Mouse (Mus musculus): ENCODE data around the gene Grb2. TPM values are rescaled to one million over a fixed set of nuclear protein-coding genes. Genes with fewer than 3 reads are reported as not detected.

The Grb2 gene
- polyA plus RNA-seq, 1 experiment from 2014 or later = 173 TPM

- Histone ChIP-seq H3K4me3 (peak overlapping the region; percentile 96), H3K27ac (peak overlapping the region; percentile 95), H3K9me3 (no peaks in the 10 kb centered on the region), H3K36me3 (replicated peaks) (no peaks in the 10 kb centered on the region), H3K27me3 (replicated peaks) (no peaks in the 10 kb centered on the region), H3K4me2 (peak overlapping the region; percentile 84), H3K4me1 (peaks cover 31% of the 10 kb centered on the region), H3K9ac (peak overlapping the region; percentile 67; the same call in 1 of the 2 replicates)
- 52% methylated on average over 6 of the region's 6 CpGs for WGBS
- no peak for ATAC-seq (replicated peaks)
Measured at GRCm38 (mm10) chr11:115709829-115710559, 1.6 kb upstream of the Grb2 start.

DNA sequence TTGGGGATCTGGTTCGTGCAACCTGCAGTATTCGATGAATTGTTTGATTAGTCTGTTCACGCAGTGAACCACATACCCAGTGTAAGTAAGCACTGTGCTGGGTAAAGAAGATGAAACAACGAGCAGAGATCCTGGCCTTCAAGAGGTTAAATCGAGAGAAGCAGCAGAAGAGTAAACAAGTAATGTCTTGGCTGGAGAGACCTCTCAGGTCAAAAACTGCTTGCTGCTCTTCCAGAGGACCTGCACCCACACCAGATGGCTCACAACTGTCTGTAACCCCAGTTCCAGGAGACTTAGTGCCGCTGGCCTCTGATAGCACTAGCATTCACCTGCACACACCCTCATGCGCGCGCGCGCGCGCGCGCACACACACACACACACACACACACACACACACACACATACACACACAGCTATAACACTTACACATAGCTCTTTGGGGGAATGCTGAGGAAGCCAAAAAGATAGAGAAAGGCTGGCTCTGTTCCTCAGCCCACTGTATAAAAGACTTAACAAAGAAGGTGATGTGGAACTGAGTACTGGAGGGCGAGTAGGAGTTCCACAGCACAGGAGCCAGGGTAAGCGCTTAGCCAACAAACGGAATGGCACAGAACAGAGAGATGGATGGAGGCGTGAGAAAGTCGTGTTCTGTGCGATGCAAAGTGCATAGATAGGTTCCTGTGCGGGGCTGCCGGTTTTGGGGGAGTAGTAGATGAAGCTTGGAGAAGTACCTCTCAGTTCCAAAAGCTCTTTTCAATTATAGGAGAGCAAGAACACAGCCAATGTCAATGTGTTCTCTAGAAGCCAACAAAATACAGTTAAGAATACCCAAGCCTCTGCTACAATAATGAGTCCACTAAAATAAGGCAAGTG is 795 bp upstream of the Grb2 start:
- Histone ChIP-seq H3K9ac (peak overlapping the region; percentile 67), H3K36me3 (replicated peaks) (no peaks in the 10 kb centered on the region), H3K27me3 (replicated peaks) (no peaks in the 10 kb centered on the region), H3K4me3 (peak overlapping the region; percentile 96), H3K4me2 (peak overlapping the region; percentile 84), H3K4me1 (peaks cover 31% of the 10 kb centered on the region), H3K9me3 (no peaks in the 10 kb centered on the region), H3K27ac (peak overlapping the region; percentile 95)
- ATAC-seq (replicated peaks) = peak; percentile 83
- WGBS = 1% methylated on average over 23 of the region's 23 CpGs

DNA sequence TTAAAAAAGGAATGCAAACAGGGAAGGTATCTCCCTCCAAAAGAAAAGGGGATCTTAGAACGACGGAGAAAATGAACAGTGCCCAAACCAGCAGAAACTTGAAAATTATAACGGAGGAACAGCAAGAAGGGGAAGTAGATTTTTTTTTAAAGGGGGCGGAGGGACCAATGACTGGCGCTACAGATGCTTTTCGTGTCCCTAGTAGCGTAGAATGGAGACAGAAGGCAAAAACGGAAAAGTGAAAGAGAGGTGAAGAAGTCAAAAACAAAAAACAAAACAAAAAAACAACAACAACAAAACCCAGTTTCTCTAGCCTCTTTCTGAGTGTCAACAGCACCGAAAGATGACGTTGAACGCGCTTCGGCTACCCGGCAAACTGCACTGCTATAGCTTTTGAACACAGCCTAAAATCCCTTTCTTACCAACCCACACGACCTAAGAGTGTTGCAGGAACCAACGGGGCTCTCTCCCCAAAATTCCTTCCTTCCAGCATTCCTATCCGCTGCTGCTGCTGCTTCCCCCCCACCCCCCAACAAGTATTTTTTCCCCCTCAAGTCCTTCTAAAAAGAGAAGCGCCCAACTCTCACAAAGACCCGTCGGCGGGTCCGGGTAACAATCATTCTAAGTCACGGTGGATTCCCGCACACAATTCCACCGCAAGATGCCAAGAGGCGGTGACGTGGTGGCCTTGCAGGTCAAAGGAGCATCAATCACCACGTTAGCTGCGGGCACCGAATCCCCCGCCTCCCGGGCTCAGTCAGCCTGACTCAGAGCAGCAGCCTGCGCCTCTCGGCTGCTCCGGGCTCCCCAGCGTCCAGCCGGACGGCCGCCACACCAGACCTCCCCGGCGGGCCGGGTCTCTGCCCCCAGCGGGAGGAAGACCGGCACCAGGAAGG is 836 bp downstream of the Grb2 start:
- H3K36me3 ChIP-seq (replicated peaks) = no peaks in the 10 kb centered on the region
- H3K9me3 ChIP-seq = no peaks in the 10 kb centered on the region
- peak overlapping the region; percentile 95 for H3K27ac ChIP-seq
- peak overlapping the region; percentile 84 for H3K4me2 ChIP-seq
- H3K9ac ChIP-seq = peak overlapping the region; percentile 92
- H3K4me1 ChIP-seq = peaks cover 31% of the 10 kb centered on the region
- peak overlapping the region; percentile 96 for H3K4me3 ChIP-seq
- ATAC-seq (replicated peaks) = peak; percentile 58
- no peaks in the 10 kb centered on the region for H3K27me3 ChIP-seq (replicated peaks)
- WGBS = under 1% methylated on average over 39 of the region's 44 CpGs

GRCm38 (mm10) chr11:115706584-115706983 is 1.8 kb downstream of the Grb2 start:
- H3K27me3 ChIP-seq (replicated peaks) = no peaks in the 10 kb centered on the region
- WGBS = 90% methylated on average over 10 of the region's 10 CpGs
- no peak overlapping the region for H3K27ac ChIP-seq
- ATAC-seq (replicated peaks) = no peak
- peaks cover 31% of the 10 kb centered on the region for H3K4me1 ChIP-seq
- H3K9me3 ChIP-seq = no peaks in the 10 kb centered on the region
- H3K36me3 ChIP-seq (replicated peaks) = no peaks in the 10 kb centered on the region
- H3K4me3 ChIP-seq = peak overlapping the region; percentile 96; the same call in 1 of the 2 replicates
- peak overlapping the region; percentile 92 for H3K9ac ChIP-seq
- peak overlapping the region; percentile 84 for H3K4me2 ChIP-seq

- Histone ChIP-seq H3K9me3 (no peaks in the 10 kb centered on the region), H3K4me1 (peaks cover 31% of the 10 kb centered on the region), H3K36me3 (replicated peaks) (no peaks in the 10 kb centered on the region), H3K27me3 (replicated peaks) (no peaks in the 10 kb centered on the region), H3K4me2 (no peak overlapping the region), H3K9ac (no peak overlapping the region), H3K4me3 (no peak overlapping the region), H3K27ac (no peak overlapping the region)
- ATAC-seq (replicated peaks) = no peak
- WGBS = 90% methylated on average over 2 of the region's 2 CpGs
Measured at GRCm38 (mm10) chr11:115705561-115705960, 2.8 kb downstream of the Grb2 start.

DNA sequence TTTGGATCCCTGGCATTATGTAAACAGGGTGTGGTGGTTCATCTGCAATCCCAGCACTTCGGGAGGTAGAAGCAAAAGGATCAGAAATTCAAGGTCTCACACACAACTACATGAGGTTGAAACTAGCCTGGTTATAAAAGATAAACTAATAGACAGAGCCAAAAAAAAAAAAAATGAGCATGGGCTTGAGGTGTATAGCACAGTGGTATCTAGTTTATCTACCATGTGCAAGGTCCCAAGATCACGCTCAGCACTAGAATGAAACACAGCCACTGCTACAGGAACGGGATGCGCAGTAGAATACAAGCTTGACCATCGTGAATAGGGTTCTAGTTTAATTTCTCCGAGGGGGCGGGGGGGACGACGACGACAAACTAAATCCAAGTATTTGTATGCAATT is 3.7 kb downstream of the Grb2 start:
- Histone ChIP-seq H3K4me3 (no peak overlapping the region), H3K9me3 (no peaks in the 10 kb centered on the region), H3K27ac (no peak overlapping the region), H3K9ac (no peak overlapping the region), H3K27me3 (replicated peaks) (no peaks in the 10 kb centered on the region), H3K4me1 (peaks cover 31% of the 10 kb centered on the region), H3K4me2 (no peak overlapping the region), H3K36me3 (replicated peaks) (no peaks in the 10 kb centered on the region)
- no peak for ATAC-seq (replicated peaks)
- 93% methylated on average over 10 of the region's 10 CpGs for WGBS

DNA sequence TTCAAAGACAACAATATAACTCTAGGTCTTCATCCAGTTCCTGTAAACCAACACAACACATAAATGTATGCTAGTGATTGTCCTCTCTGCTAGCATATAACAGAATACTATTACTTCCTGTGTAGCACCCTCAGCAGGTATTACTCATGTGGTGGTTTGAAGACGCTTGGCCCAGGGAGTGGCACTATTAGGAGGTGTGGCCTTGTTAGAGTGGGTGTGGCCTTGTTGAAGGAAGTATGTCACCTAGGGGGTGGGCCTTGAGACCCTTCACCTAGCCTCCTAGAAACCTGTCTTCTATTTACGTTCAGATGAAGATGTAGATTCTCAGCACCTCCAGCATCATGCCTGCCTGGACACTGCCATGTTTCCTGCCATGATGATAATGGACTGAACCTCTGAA is 4.9 kb downstream of the Grb2 start:
- 88% methylated on average over 2 of the region's 2 CpGs for WGBS
- H3K36me3 ChIP-seq (replicated peaks) = no peaks in the 10 kb centered on the region
- H3K9ac ChIP-seq = no peak overlapping the region
- H3K4me1 ChIP-seq = peaks cover 30% of the 10 kb centered on the region
- no peak overlapping the region for H3K4me3 ChIP-seq
- no peaks in the 10 kb centered on the region for H3K9me3 ChIP-seq
- no peak for ATAC-seq (replicated peaks)
- H3K4me2 ChIP-seq = no peak overlapping the region
- H3K27me3 ChIP-seq (replicated peaks) = no peaks in the 10 kb centered on the region
- no peak overlapping the region for H3K27ac ChIP-seq

- H3K9me3 ChIP-seq = no peaks in the 10 kb centered on the region
- peak overlapping the region; percentile 84 for H3K27ac ChIP-seq
- H3K4me3 ChIP-seq = peak overlapping the region; percentile 54
- peak; percentile 96 for ATAC-seq (replicated peaks)
- WGBS = 1% methylated on average over 17 of the region's 17 CpGs
- no peaks in the 10 kb centered on the region for H3K36me3 ChIP-seq (replicated peaks)
- peak overlapping the region; percentile 53 for H3K9ac ChIP-seq
- H3K4me2 ChIP-seq = peak overlapping the region; percentile 78
- no peaks in the 10 kb centered on the region for H3K27me3 ChIP-seq (replicated peaks)
- peaks cover 40% of the 10 kb centered on the region for H3K4me1 ChIP-seq
Measured at GRCm38 (mm10) chr11:115698986-115699728, 9.2 kb downstream of the Grb2 start.

- H3K4me3 ChIP-seq = peak overlapping the region; percentile 54; the same call in 1 of the 2 replicates
- no peak overlapping the region for H3K27ac ChIP-seq
- peaks cover 40% of the 10 kb centered on the region for H3K4me1 ChIP-seq
- no peaks in the 10 kb centered on the region for H3K9me3 ChIP-seq
- no peak for ATAC-seq (replicated peaks)
- WGBS = 95% methylated on average over 3 of the region's 3 CpGs
- no peaks in the 10 kb centered on the region for H3K36me3 ChIP-seq (replicated peaks)
- no peaks in the 10 kb centered on the region for H3K27me3 ChIP-seq (replicated peaks)
- peak overlapping the region; percentile 78 for H3K4me2 ChIP-seq
- no peak overlapping the region for H3K9ac ChIP-seq
Measured at GRCm38 (mm10) chr11:115697722-115698121, 10.7 kb downstream of the Grb2 start.

DNA sequence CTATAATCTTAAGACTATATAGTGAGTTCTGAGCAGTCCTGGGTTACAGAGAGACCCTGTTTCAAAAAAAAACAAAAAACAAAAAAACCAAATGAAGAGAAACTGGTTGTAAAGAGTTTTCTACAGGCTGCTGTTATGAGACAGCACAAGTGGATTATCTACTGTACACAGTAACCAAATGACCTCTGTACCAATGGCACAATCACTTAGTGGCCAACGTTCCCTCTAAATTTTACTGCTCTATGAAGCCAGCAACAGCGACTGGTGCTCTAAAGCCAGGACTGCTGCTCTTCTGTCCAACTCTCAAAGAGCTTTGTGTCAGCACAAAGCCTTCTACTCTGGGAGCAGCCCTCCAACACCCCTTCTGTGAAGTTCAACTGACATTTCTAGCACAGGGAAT is 11.3 kb downstream of the Grb2 start:
- H3K9ac ChIP-seq = no peak overlapping the region
- 83% methylated on average over 2 of the region's 2 CpGs for WGBS
- H3K4me2 ChIP-seq = 0 out of 2 replicates have a peak overlapping the region, but pooled peaks have one; percentile 78

DNA sequence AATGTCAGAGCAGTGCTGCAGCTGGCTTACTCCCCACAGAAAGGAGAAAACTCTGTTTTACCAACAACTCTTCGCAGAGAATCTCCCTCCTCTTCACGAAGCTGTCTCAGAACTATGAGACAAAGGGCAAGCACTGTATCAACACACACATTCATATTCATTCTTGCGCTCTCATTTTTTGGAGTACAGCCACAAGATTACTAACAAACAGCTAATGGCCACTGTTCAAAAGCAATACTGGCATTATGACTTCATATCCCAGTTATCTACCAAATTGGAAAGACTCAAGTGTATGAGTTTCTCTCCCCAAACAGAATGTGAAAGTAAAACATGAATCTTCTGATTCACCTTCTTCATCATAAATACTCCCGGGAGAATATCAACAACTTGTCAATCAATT is 11.9 kb downstream of the Grb2 start:
- ATAC-seq (replicated peaks) = no peak
- H3K9me3 ChIP-seq = no peaks in the 10 kb centered on the region
- no peak overlapping the region for H3K9ac ChIP-seq
- no peaks in the 10 kb centered on the region for H3K27me3 ChIP-seq (replicated peaks)
- H3K27ac ChIP-seq = no peak overlapping the region
- H3K4me1 ChIP-seq = peaks cover 40% of the 10 kb centered on the region
- WGBS = 94% methylated on average over 4 of the region's 4 CpGs
- no peak overlapping the region for H3K4me3 ChIP-seq
- H3K36me3 ChIP-seq (replicated peaks) = no peaks in the 10 kb centered on the region
- no peak overlapping the region for H3K4me2 ChIP-seq

More for the DNA sequence above, 11.3 kb downstream of the Grb2 start:
- ATAC-seq (replicated peaks) = no peak
- H3K36me3 ChIP-seq (replicated peaks) = no peaks in the 10 kb centered on the region
- H3K9me3 ChIP-seq = no peaks in the 10 kb centered on the region
- H3K27me3 ChIP-seq (replicated peaks) = no peaks in the 10 kb centered on the region
- H3K4me3 ChIP-seq = no peak overlapping the region
- H3K27ac ChIP-seq = no peak overlapping the region
- H3K4me1 ChIP-seq = peaks cover 40% of the 10 kb centered on the region
